Mouse (Mus musculus) liver, postnatal 0 days (tissue): ENCODE measurements around the gene Sema6c.

ENCODE experiments used
- CTCF ChIP-seq: sonication (generic); IDR thresholded peaks from 2 replicates; pipeline ENCODE4 v1.5.1; 2016; ENCODE audit warnings: antibody characterized with exemption, low read depth
- EP300 ChIP-seq: IDR thresholded peaks from 2 replicates; pipeline ENCODE4 v1.6.1; 2016; ENCODE audit warnings: antibody characterized with exemption, low read depth, mild to moderate bottlenecking

DNA sequence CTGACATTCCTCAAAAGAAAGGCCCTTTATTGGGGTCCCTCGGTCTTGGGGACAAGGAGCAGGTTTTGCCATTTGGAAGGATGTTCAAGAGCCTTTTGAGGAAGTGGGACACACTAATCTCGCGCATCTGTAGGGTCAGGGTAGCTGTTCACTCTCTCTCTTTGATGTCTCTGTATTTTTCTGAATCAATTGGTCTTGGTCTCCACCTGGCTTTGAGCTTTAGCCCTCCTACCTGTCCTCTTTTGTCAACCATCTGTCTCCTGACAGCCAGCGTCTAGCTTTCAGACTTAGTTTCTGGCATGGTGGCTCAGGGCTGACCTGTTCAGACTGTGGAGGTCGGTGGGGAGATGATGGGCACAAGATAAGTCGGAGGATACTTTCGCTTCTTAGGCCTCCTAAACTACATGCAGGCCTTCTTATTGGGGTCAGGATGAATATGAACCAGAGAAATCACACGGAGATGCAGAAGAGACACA lies 708 bp upstream of the Sema6c start:
- TF ChIP-seq EP300 (no peak), CTCF (no peak)
